Mouse (Mus musculus): ENCODE data around the gene Usp49.

GRCm38 (mm10) chr17:47626031-47626430, 4.5 kb upstream of the Usp49 start:
- TF ChIP-seq CTCF (IDR thresholded peaks at IDR 0.05; ENCODE audit: low read depth), result no peak
- TF ChIP-seq EP300 (IDR thresholded peaks at IDR 0.05; ENCODE audit: low read depth), result no peak
